Mouse (Mus musculus) CH12F3 (cell line): ENCODE measurements at regions not wholly inside any gene's neighbourhood (a gene's known extent, or its start where the extent isn't known, plus 50 kb on each side); places are given as distances from the start of the nearest gene placed in this dataset.

Experiments used
- in situ Hi-C: fragments of 300-500 bp; cut with MboI; formaldehyde crosslinking; loops from 2 replicates; pipeline ENCODE4 v1.14.3; 2020; ENCODE audit warnings: low sequenced_read_pairs

GRCm38 (mm10) chr2:71636590-71636989 is 90.0 kb upstream of the Dlx2 start:
- in situ Hi-C loops: no loop called here

- in situ Hi-C loops: no loop called here
These were observed 93.7 kb upstream of the Dlx2 start for GRCm38 (mm10) chr2:71640251-71640650.

GRCm38 (mm10) chr2:71644038-71644470 is 97.5 kb upstream of the Dlx2 start:
- in situ Hi-C loops: no loop called here

- in situ Hi-C loops: no loop called here
These were observed 97.4 kb upstream of the Itga6 start for GRCm38 (mm10) chr2:71647914-71648497.

- in situ Hi-C loops: no loop called here
These were observed 93.8 kb upstream of the Itga6 start for GRCm38 (mm10) chr2:71651662-71652061.

GRCm38 (mm10) chr2:71652261-71652801 is 93.1 kb upstream of the Itga6 start:
- in situ Hi-C loops: no loop called here

- in situ Hi-C loops: no loop called here
These were observed 90.5 kb upstream of the Itga6 start for GRCm38 (mm10) chr2:71654817-71655503.

GRCm38 (mm10) chr2:71655504-71656390 is 89.7 kb upstream of the Itga6 start:
- in situ Hi-C loops: no loop called here

- in situ Hi-C loops: no loop called here
These were observed 88.7 kb upstream of the Itga6 start for GRCm38 (mm10) chr2:71656611-71657244.

GRCm38 (mm10) chr2:71661438-71661837 is 84.0 kb upstream of the Itga6 start:
- in situ Hi-C loops: no loop called here

GRCm38 (mm10) chr2:71661986-71662385 is 83.4 kb upstream of the Itga6 start:
- in situ Hi-C loops: no loop called here

GRCm38 (mm10) chr2:71663453-71663852 is 82.0 kb upstream of the Itga6 start:
- in situ Hi-C loops: no loop called here

GRCm38 (mm10) chr2:71666927-71667326 is 78.5 kb upstream of the Itga6 start:
- in situ Hi-C loops: no loop called here

GRCm38 (mm10) chr2:71667746-71668145 is 77.7 kb upstream of the Itga6 start:
- in situ Hi-C loops: no loop called here

GRCm38 (mm10) chr2:71670228-71670790 is 75.1 kb upstream of the Itga6 start:
- in situ Hi-C loops: no loop called here

GRCm38 (mm10) chr2:71670882-71671281 is 74.5 kb upstream of the Itga6 start:
- in situ Hi-C loops: no loop called here

GRCm38 (mm10) chr2:71673087-71673920 is 72.1 kb upstream of the Itga6 start:
- in situ Hi-C loops: no loop called here

GRCm38 (mm10) chr2:71680746-71681145 is 64.7 kb upstream of the Itga6 start:
- in situ Hi-C loops: no loop called here

- in situ Hi-C loops: no loop called here
These were observed 64.3 kb upstream of the Itga6 start for GRCm38 (mm10) chr2:71681148-71681547.

GRCm38 (mm10) chr2:71683375-71683774 is 62.0 kb upstream of the Itga6 start:
- in situ Hi-C loops: no loop called here
